Mouse (Mus musculus) frontal cortex, postnatal 36 days (tissue): Measurements from ENCODE around the gene Tmem185a.
A peak's percentile ranks its signal among the peaks of the same experiment; 100 is the strongest.
"Not testable (repeated sequence)": the region's sequence is repeated elsewhere in the genome, so short reads cannot be mapped to it uniquely, and the experiment has no call there.

ENCODE experiments used
- DNase-seq, 2 experiments: peaks; one replicate each; pipeline ENCODE4 v3.0.0; 2022; ENCODE audit warnings: low spot score in 2 of 2

Gene Tmem185a

GRCm38 (mm10) chrX:70476792-70477776, at the start of gene Tmem185a:
Gene Tmem185a (minus strand): TSS chrX:70477180.
- peak; percentile 75 to 83 for DNase-seq

- not testable (repeated sequence) for DNase-seq
Observed at GRCm38 (mm10) chrX:70514413-70514812, 37.4 kb upstream of the Tmem185a start.

- not testable (repeated sequence) for DNase-seq
Observed at GRCm38 (mm10) chrX:70487328-70487727, 10.3 kb upstream of the Tmem185a start.

- DNase-seq: no peak
Observed at GRCm38 (mm10) chrX:70482154-70482553, 5.2 kb upstream of the Tmem185a start.

- DNase-seq: no peak
Observed at GRCm38 (mm10) chrX:70478701-70479100, 1.7 kb upstream of the Tmem185a start.

GRCm38 (mm10) chrX:70475215-70475765, 1.7 kb downstream of the Tmem185a start:
- DNase-seq: no peak

GRCm38 (mm10) chrX:70466897-70467296, 10.1 kb downstream of the Tmem185a start:
- DNase-seq: no peak

- no peak for DNase-seq
Observed at GRCm38 (mm10) chrX:70465489-70465888, 11.5 kb downstream of the Tmem185a start.

GRCm38 (mm10) chrX:70463621-70464020, 13.4 kb downstream of the Tmem185a start:
- DNase-seq: peak; percentile 15 to 40

- not testable (repeated sequence) for DNase-seq
Observed at GRCm38 (mm10) chrX:70452359-70452758, 24.6 kb downstream of the Tmem185a start.

GRCm38 (mm10) chrX:70425473-70425872, 51.5 kb downstream of the Tmem185a start:
- DNase-seq: not testable (repeated sequence)
